In genomic region chr7:73586206-73586605, GRCm38 (mm10) we compare ENCODE assay signal across 15 mouse cellular contexts. TPM values are rescaled to one million over a fixed set of nuclear protein-coding genes. Genes with fewer than 3 reads are reported as not detected.
DNase-seq lines count a peak whose midpoint lies in the region; ATAC-seq and TF ChIP-seq lines count a peak whose summit lies in the region.
"Had no signal": no experiment of that assay in that cellular context is flagged by ENCODE, and none has a peak within 500 bp of the region (broad histone marks: within the 10 kb centered on the region; RNA-seq: fewer than 3 reads in every experiment).

No protein-coding gene starts in this region.

- H3K9ac ChIP-seq in kidney, embryonic 14.5 days (ENCODE audit: low read depth, low read length): no peak overlapping the region
- H3K9ac ChIP-seq in CH12.LX (ENCODE audit: insufficient read depth, low read depth): no peak overlapping the region
- H3K9ac ChIP-seq in ES-Bruce4 (ENCODE audit: low read depth, poor library complexity, severe bottlenecking): no peak overlapping the region
- H3K9ac ChIP-seq in intestine, postnatal 0 days (ENCODE audit: low read depth, low read length): no peak overlapping the region
- H3K9ac ChIP-seq in forebrain, embryonic 15.5 days (replicated peaks): no peak overlapping the region
- H3K9ac ChIP-seq: embryonic facial prominence, embryonic 12.5 days; forebrain, postnatal 0 days; limb, embryonic 12.5 days; midbrain, embryonic 13.5 days; neural tube, embryonic 12.5 days had no signal

- no peak for TF ChIP-seq RAD21 in CH12.LX (IDR thresholded peaks at IDR 0.05; ENCODE audit: low read depth, low read length)

- no peak for ATAC-seq in kidney, embryonic 14.5 days (ENCODE audit: low FRiP score, low TSS enrichment)
- ATAC-seq in intestine, postnatal 0 days: no peak
- ATAC-seq in forebrain, embryonic 15.5 days (replicated peaks): no peak
- ATAC-seq: activated CD4-positive, CD25-positive, alpha-beta regulatory T cell, adult 4 months; forebrain, postnatal 0 days; hindbrain, embryonic 16.5 days; midbrain, embryonic 13.5 days had no signal

- no peak overlapping the region; the same call in 1 of the 2 replicates for H3K4me2 ChIP-seq in kidney, embryonic 14.5 days (replicated peaks; ENCODE audit: low read depth, low read length)
- H3K4me2 ChIP-seq in CH12.LX (ENCODE audit: insufficient read depth, low read depth, poor library complexity, severe bottlenecking): no peak overlapping the region
- 0 out of 2 replicates have a peak overlapping the region, but pooled peaks have one; percentile 3 for H3K4me2 ChIP-seq in intestine, postnatal 0 days (replicated peaks; ENCODE audit: low read depth)
- no peak overlapping the region for H3K4me2 ChIP-seq in forebrain, embryonic 15.5 days (replicated peaks)
- H3K4me2 ChIP-seq: embryonic facial prominence, embryonic 12.5 days; limb, embryonic 12.5 days; midbrain, embryonic 13.5 days; neural tube, embryonic 12.5 days had no signal

- DNase-seq in kidney, adult 11 months: no peak
- no peak for DNase-seq in CH12.LX (ENCODE audit: extremely low read depth)
- DNase-seq in left cerebral cortex, postnatal 14 days (ENCODE audit: low spot score in 2 of 2): no peak
- DNase-seq: cerebellum, adult 9-10 months; forebrain, postnatal 0 days had no signal

- 0 out of 2 replicates have a peak overlapping the region, but pooled peaks have one; percentile 30 for H3K27ac ChIP-seq in kidney, embryonic 14.5 days (ENCODE audit: low read depth, low read length)
- H3K27ac ChIP-seq in CH12.LX (ENCODE audit: insufficient read depth, low read depth) (peak overlapping the region; percentile 68), ES-Bruce4 (ENCODE audit: insufficient read depth, low read length) (peak overlapping the region; percentile 7)
- peak overlapping the region; percentile 99; the same call in 1 of the 2 replicates for H3K27ac ChIP-seq in intestine, postnatal 0 days (ENCODE audit: low read depth, low read length)
- no peak overlapping the region for H3K27ac ChIP-seq in forebrain, embryonic 15.5 days (replicated peaks)
- H3K27ac ChIP-seq: midbrain, embryonic 13.5 days; neural tube, embryonic 12.5 days had no signal

- intact Hi-C loops in left cerebral cortex, postnatal 14 days (cut with DNase I): no loop called here

- in situ Hi-C loops in CH12.LX (cut with MboI; ENCODE audit: low pct_ligation_motif_present, low pct_unique_long_range_greater_than_20kb, low sequenced_read_pairs): no loop called here

- TF ChIP-seq POLR2A in CH12.LX (IDR thresholded peaks at IDR 0.05; ENCODE audit: low read depth, low read length): no peak
- TF ChIP-seq POLR2A in ES-Bruce4 (IDR thresholded peaks at IDR 0.05; ENCODE audit: insufficient read depth, low read length): no peak

- no peaks in the 10 kb centered on the region for H3K36me3 ChIP-seq in kidney, embryonic 14.5 days (ENCODE audit: control insufficient read depth, insufficient read depth, low read length)
- no peaks in the 10 kb centered on the region for H3K36me3 ChIP-seq in CH12.LX (replicated peaks in 1 of 2; ENCODE audit: control insufficient read depth in 1 of 2, insufficient read depth in 1 of 2, low read length in 1 of 2)
- H3K36me3 ChIP-seq in ES-Bruce4 (ENCODE audit: control insufficient read depth, insufficient read depth, low read length, poor library complexity, severe bottlenecking): no peaks in the 10 kb centered on the region
- H3K36me3 ChIP-seq in intestine, postnatal 0 days (ENCODE audit: control insufficient read depth, insufficient read depth): no peaks in the 10 kb centered on the region
- H3K36me3 ChIP-seq in forebrain, embryonic 15.5 days: no peaks in the 10 kb centered on the region
- H3K36me3 ChIP-seq: embryonic facial prominence, embryonic 12.5 days; limb, embryonic 12.5 days; midbrain, embryonic 13.5 days; neural tube, embryonic 12.5 days had no signal

- 45% methylated on average over 11 of the region's 11 CpGs for WGBS in kidney, embryonic 14.5 days
- 42% methylated on average over 11 of the region's 11 CpGs for whole genome bisulfite sequencing in intestine, postnatal 0 days
- whole genome bisulfite sequencing in forebrain, embryonic 15.5 days: 74% methylated on average over 11 of the region's 11 CpGs

- dilution Hi-C loops in CH12.LX (cut with MboI; ENCODE audit: extremely low pct_ligation_motif_present, extremely low pct_unique_long_range_greater_than_20kb, low sequenced_read_pairs): no loop called here

- H3K27me3 ChIP-seq in kidney, embryonic 14.5 days (ENCODE audit: control insufficient read depth, insufficient read depth, low read length): no peaks in the 10 kb centered on the region
- no peaks in the 10 kb centered on the region for H3K27me3 ChIP-seq in CH12.LX (replicated peaks)
- H3K27me3 ChIP-seq in ES-Bruce4 (ENCODE audit: control insufficient read depth, insufficient read depth, low read length, poor library complexity, severe bottlenecking): no peaks in the 10 kb centered on the region
- H3K27me3 ChIP-seq in intestine, postnatal 0 days (replicated peaks; ENCODE audit: control insufficient read depth, insufficient read depth, low read length): no peaks in the 10 kb centered on the region
- H3K27me3 ChIP-seq in forebrain, embryonic 15.5 days: no peaks in the 10 kb centered on the region
- H3K27me3 ChIP-seq: embryonic facial prominence, embryonic 12.5 days; limb, embryonic 12.5 days; neural tube, embryonic 12.5 days had no signal

- TF ChIP-seq CTCF in CH12.LX (conservative IDR thresholded peaks at IDR 0.05 in 1 of 2, IDR thresholded peaks at IDR 0.05 in 1 of 2; ENCODE audit: low read depth in 2 of 2, low read length in 2 of 2) (no peak), ES-Bruce4 (IDR thresholded peaks at IDR 0.05; ENCODE audit: low read depth, low read length) (no peak)
- no peak for TF ChIP-seq CTCF in intestine, postnatal 0 days (IDR thresholded peaks at IDR 0.05; ENCODE audit: low read depth)

- no peak overlapping the region for H3K4me3 ChIP-seq in kidney, embryonic 14.5 days (ENCODE audit: low read length)
- H3K4me3 ChIP-seq in CH12.LX (replicated peaks in 1 of 3; ENCODE audit: low read depth in 2 of 3, low read length in 2 of 3, poor library complexity in 1 of 3) (peak overlapping the region in 1 of 3 experiments; percentile 19), ES-Bruce4 (ENCODE audit: low read depth, low read length) (no peak overlapping the region)
- no peak overlapping the region for H3K4me3 ChIP-seq in intestine, postnatal 0 days (ENCODE audit: low read depth, low read length)
- H3K4me3 ChIP-seq in forebrain, embryonic 15.5 days: no peak overlapping the region
- H3K4me3 ChIP-seq: embryonic facial prominence, embryonic 12.5 days; limb, embryonic 12.5 days; midbrain, embryonic 13.5 days; neural tube, embryonic 12.5 days had no signal

- H3K79me2 ChIP-seq in CH12.LX (replicated peaks; ENCODE audit: control insufficient read depth, extremely low read depth, insufficient read depth, poor library complexity, severe bottlenecking): no peaks in the 10 kb centered on the region

- H3K9me3 ChIP-seq in kidney, embryonic 14.5 days (ENCODE audit: control insufficient read depth, low read length): no peaks in the 10 kb centered on the region
- H3K9me3 ChIP-seq in CH12.LX (replicated peaks; ENCODE audit: low read length) (no peaks in the 10 kb centered on the region), ES-Bruce4 (replicated peaks; ENCODE audit: control insufficient read depth, insufficient read depth, low read length, poor library complexity, severe bottlenecking) (no peaks in the 10 kb centered on the region)
- H3K9me3 ChIP-seq in intestine, postnatal 0 days (ENCODE audit: control insufficient read depth): no peaks in the 10 kb centered on the region
- H3K9me3 ChIP-seq in forebrain, embryonic 15.5 days: no peaks in the 10 kb centered on the region
- H3K9me3 ChIP-seq: embryonic facial prominence, embryonic 12.5 days; limb, embryonic 12.5 days; midbrain, embryonic 13.5 days; neural tube, embryonic 12.5 days had no signal

- TF ChIP-seq EP300 in CH12.LX (IDR thresholded peaks at IDR 0.05; ENCODE audit: low read length) (no peak), ES-Bruce4 (IDR thresholded peaks at IDR 0.05; ENCODE audit: insufficient read depth, low read depth, low read length) (no peak)

- peaks cover 25% of the 10 kb centered on the region for H3K4me1 ChIP-seq in kidney, embryonic 14.5 days (ENCODE audit: control insufficient read depth, insufficient read depth, low read length)
- H3K4me1 ChIP-seq in CH12.LX (ENCODE audit: control insufficient read depth in 1 of 2, insufficient read depth in 2 of 2) (peaks cover 22 to 58% of the 10 kb centered on the region in 2 experiments), ES-Bruce4 (ENCODE audit: control insufficient read depth, insufficient read depth, low read length) (peaks cover 7% of the 10 kb centered on the region)
- H3K4me1 ChIP-seq in intestine, postnatal 0 days (replicated peaks; ENCODE audit: control insufficient read depth, insufficient read depth, low read length): peaks cover 21% of the 10 kb centered on the region
- H3K4me1 ChIP-seq in forebrain, embryonic 15.5 days: peaks cover 34% of the 10 kb centered on the region

TF ChIP-seq in CH12.LX, 34 proteins besides CTCF, POLR2A, EP300 and RAD21:
- TF ChIP-seq MYC (IDR thresholded peaks at IDR 0.05; ENCODE audit: low read depth, low read length) (0 out of 2 replicates have a peak, but pooled peaks have one; percentile 9), ZMIZ1 (IDR thresholded peaks at IDR 0.05; ENCODE audit: low read depth, low read length) (no peak), JUN (IDR thresholded peaks at IDR 0.05; ENCODE audit: insufficient read depth, low read depth, low read length) (no peak), MAFK (IDR thresholded peaks at IDR 0.05; ENCODE audit: insufficient replicate concordance, low read length) (no peak), MEF2A (IDR thresholded peaks at IDR 0.05; ENCODE audit: borderline replicate concordance, low read depth, low read length) (no peak), IRF4 (IDR thresholded peaks at IDR 0.05; ENCODE audit: low read depth, low read length) (no peak), BHLHE40 (IDR thresholded peaks at IDR 0.05; ENCODE audit: low read depth, low read length) (peak; percentile 83), KAT2A (IDR thresholded peaks at IDR 0.05; ENCODE audit: insufficient replicate concordance, low read length) (no peak), UBTF (IDR thresholded peaks at IDR 0.05; ENCODE audit: low read depth, low read length) (no peak), SIN3A (IDR thresholded peaks at IDR 0.05; ENCODE audit: low read length) (no peak)

RNA-seq across cellular contexts. Expression of gene Chd2, which starts 44.6 kb away (rescaled TPM):
- polyA plus RNA-seq in kidney, embryonic 14.5 days (2014; fragmentation: Nextera tagmentation; extraction: Ambion mirVana): 43.7 and 70.9 TPM in 2 replicates
- 21.4 and 30.9 TPM in 2 replicates for total RNA-seq in CH12.LX (2012; rRNA removed)
- total RNA-seq in CH12.LX (2014; rRNA removed): 18.2 and 23.2 TPM in 2 replicates
- polyA plus RNA-seq in CH12.LX (2012; ENCODE audit: insufficient read length, low read depth): 39.3 and 42.8 TPM in 2 replicates
- polyA plus RNA-seq in ES-Bruce4 (2011; ENCODE audit: insufficient read depth, insufficient read length, low read depth, missing spikeins): 103 and 104 TPM in 2 replicates
- 19.3 and 25.4 TPM in 2 replicates for polyA plus RNA-seq in intestine, postnatal 0 days (2015; fragmentation: Nextera tagmentation; extraction: Ambion mirVana)
- 10 to 100 TPM; 39.0 to 43.9 TPM for total RNA-seq in left cerebral cortex, postnatal 14 days (2021)
- polyA plus RNA-seq in forebrain, embryonic 15.5 days (2015; fragmentation: Nextera tagmentation; extraction: Ambion mirVana): 58.0 and 67.1 TPM in 2 replicates
